Mouse (Mus musculus) heart, embryonic 11.5 days (tissue): ENCODE data around the gene Ttc22. TPM values are rescaled to one million over a fixed set of nuclear protein-coding genes. Genes with fewer than 3 reads are reported as not detected.
A peak's percentile ranks its signal among the peaks of the same experiment; 100 is the strongest.

Experiments used
- ATAC-seq: fragments of 200-750 bp; cut with Nextera tagmentation; replicated peaks from 2 replicates; pipeline ENCODE4 v1.8.0; 2017; ENCODE audit warnings: moderate library complexity; ENCODE audit not compliant: insufficient number of reproducible peaks, low FRiP score, low TSS enrichment
- H3K27ac ChIP-seq: fragments of 300-500 bp; sonication (generic); 2 replicates; pipeline ENCODE4 v1.5.1; 2014; ENCODE audit warnings: mild to moderate bottlenecking, low read depth, low read length
- H3K27me3 ChIP-seq: fragments of 300-500 bp; sonication (generic); 2 replicates; pipeline ENCODE4 v1.6.1; 2014; ENCODE audit warnings: mild to moderate bottlenecking, low read length, mixed read lengths; ENCODE audit not compliant: control insufficient read depth, insufficient read depth
- H3K36me3 ChIP-seq: fragments of 300-500 bp; sonication (generic); 2 replicates; pipeline ENCODE4 v1.6.1; 2014; ENCODE audit warnings: mild to moderate bottlenecking, low read length, moderate library complexity, mixed read lengths; ENCODE audit not compliant: control insufficient read depth, insufficient read depth
- H3K4me1 ChIP-seq: fragments of 300-500 bp; sonication (generic); 2 replicates; pipeline ENCODE4 v1.6.1; 2014; ENCODE audit warnings: low read length; ENCODE audit not compliant: control insufficient read depth, insufficient read depth
- H3K4me2 ChIP-seq: fragments of 300-500 bp; sonication (generic); 2 replicates; pipeline ENCODE4 v1.6.1; 2014; ENCODE audit warnings: mild to moderate bottlenecking, moderate library complexity
- H3K4me3 ChIP-seq: fragments of 300-500 bp; sonication (generic); 2 replicates; pipeline ENCODE4 v1.5.1; 2014; ENCODE audit warnings: low read depth, low read length
- H3K9ac ChIP-seq: fragments of 300-500 bp; sonication (generic); 2 replicates; pipeline ENCODE4 v1.6.1; 2014; ENCODE audit warnings: mild to moderate bottlenecking, low read depth, low read length, moderate library complexity
- H3K9me3 ChIP-seq: fragments of 300-500 bp; sonication (generic); replicated peaks from 2 replicates; pipeline ENCODE4 v1.6.1; 2016; ENCODE audit warnings: low read length; ENCODE audit not compliant: control insufficient read depth
- WGBS: fragments of 180-500 bp; shearing (Covaris S2); extraction: QIAGEN DNeasy Blood & Tissue Kit; methylation state at CpG from one replicate; pipeline ENCODE4 v1.1.7; 2014; ENCODE audit not compliant: insufficient replicate concordance; 5-methylcytosine and 5-hydroxymethylcytosine counted together
- polyA plus RNA-seq: library from polyadenylated mRNA; unstranded; fragments of >200 nt; fragmentation: Nextera tagmentation; extraction: Ambion mirVana; gene quantifications from 2 replicates; pipeline ENCODE4 v1.2.1, GENCODE M21; 2014

Ttc22 gene
- polyA plus RNA-seq, 1 experiment from 2014 or later = 0.43 TPM

GRCm38 (mm10) chr4:106607905-106608304, 14.3 kb upstream of the Ttc22 start:
- no peak for ATAC-seq
- Histone ChIP-seq H3K27ac (no peak overlapping the region), H3K27me3 (0 out of 2 replicates have a peak, but pooled peaks cover 3% of the 10 kb centered on the region), H3K36me3 (no peaks in the 10 kb centered on the region), H3K4me2 (no peak overlapping the region), H3K9ac (no peak overlapping the region), H3K4me1 (0 out of 2 replicates have a peak, but pooled peaks cover 4% of the 10 kb centered on the region), H3K4me3 (no peak overlapping the region), H3K9me3 (no peaks in the 10 kb centered on the region)
- WGBS = 80% methylated on average over 1 of the region's 1 CpGs

GRCm38 (mm10) chr4:106613105-106613504, 9.1 kb upstream of the Ttc22 start:
- H3K9me3 ChIP-seq = no peaks in the 10 kb centered on the region
- WGBS = 74% methylated on average over 8 of the region's 8 CpGs
- no peak overlapping the region for H3K9ac ChIP-seq
- H3K4me2 ChIP-seq = no peak overlapping the region; the same call in none of the 2 replicates
- H3K4me3 ChIP-seq = no peak overlapping the region
- H3K4me1 ChIP-seq = no peaks in the 10 kb centered on the region; the same call in 1 of the 2 replicates
- no peak overlapping the region for H3K27ac ChIP-seq
- no peaks in the 10 kb centered on the region for H3K36me3 ChIP-seq
- ATAC-seq = peak; percentile 72; the same call in 1 of the 2 replicates
- H3K27me3 ChIP-seq = peaks cover 13% of the 10 kb centered on the region

- Histone ChIP-seq H3K9ac (no peak overlapping the region), H3K9me3 (no peaks in the 10 kb centered on the region), H3K36me3 (no peaks in the 10 kb centered on the region), H3K4me3 (no peak overlapping the region), H3K27ac (peak overlapping the region; percentile 43; the same call in 1 of the 2 replicates), H3K27me3 (peaks cover 13% of the 10 kb centered on the region), H3K4me2 (no peak overlapping the region; the same call in 1 of the 2 replicates), H3K4me1 (no peaks in the 10 kb centered on the region; the same call in 1 of the 2 replicates)
- 62% methylated on average over 3 of the region's 3 CpGs for WGBS
- peak; percentile 82 for ATAC-seq
Measured at GRCm38 (mm10) chr4:106613560-106613959, 8.7 kb upstream of the Ttc22 start.

GRCm38 (mm10) chr4:106614180-106614797, 7.9 kb upstream of the Ttc22 start:
- no peaks in the 10 kb centered on the region; the same call in 1 of the 2 replicates for H3K4me1 ChIP-seq
- 0 out of 2 replicates have a peak, but pooled peaks have one; percentile 24 for ATAC-seq
- no peaks in the 10 kb centered on the region for H3K9me3 ChIP-seq
- H3K4me2 ChIP-seq = peak overlapping the region; percentile 1; the same call in 1 of the 2 replicates
- no peak overlapping the region for H3K9ac ChIP-seq
- peaks cover 13% of the 10 kb centered on the region for H3K27me3 ChIP-seq
- H3K27ac ChIP-seq = peak overlapping the region; percentile 43; the same call in 1 of the 2 replicates
- H3K4me3 ChIP-seq = no peak overlapping the region
- 43% methylated on average over 7 of the region's 7 CpGs for WGBS
- H3K36me3 ChIP-seq = no peaks in the 10 kb centered on the region

- Histone ChIP-seq H3K4me1 (no peaks in the 10 kb centered on the region; the same call in 1 of the 2 replicates), H3K36me3 (no peaks in the 10 kb centered on the region), H3K27me3 (peaks cover 13% of the 10 kb centered on the region), H3K9ac (no peak overlapping the region), H3K9me3 (no peaks in the 10 kb centered on the region), H3K4me3 (no peak overlapping the region), H3K4me2 (no peak overlapping the region), H3K27ac (no peak overlapping the region)
- no peak for ATAC-seq
- 78% methylated on average over 9 of the region's 9 CpGs for WGBS
Measured at GRCm38 (mm10) chr4:106614881-106615280, 7.4 kb upstream of the Ttc22 start.

- Histone ChIP-seq H3K4me2 (no peak overlapping the region), H3K36me3 (no peaks in the 10 kb centered on the region), H3K27ac (no peak overlapping the region), H3K4me3 (no peak overlapping the region), H3K4me1 (no peaks in the 10 kb centered on the region; the same call in 1 of the 2 replicates), H3K27me3 (peaks cover 15% of the 10 kb centered on the region), H3K9ac (no peak overlapping the region), H3K9me3 (no peaks in the 10 kb centered on the region)
- ATAC-seq = peak; percentile 6; the same call in 1 of the 2 replicates
- 68% methylated on average over 12 of the region's 12 CpGs for WGBS
Measured at GRCm38 (mm10) chr4:106615637-106616036, 6.6 kb upstream of the Ttc22 start.

GRCm38 (mm10) chr4:106617056-106617455, 5.2 kb upstream of the Ttc22 start, which contains the start of gene Lexm:
Gene Lexm (minus strand): TSS chr4:106617241.
- Histone ChIP-seq H3K27me3 (peaks cover 24% of the 10 kb centered on the region), H3K9ac (no peak within 1 kb of the TSS), H3K9me3 (no peaks in the 10 kb centered on the region), H3K4me2 (peak within 1 kb of the TSS; percentile 55), H3K36me3 (no peaks in the 10 kb centered on the region), H3K4me3 (no peak within 1 kb of the TSS), H3K27ac (no peak within 1 kb of the TSS), H3K4me1 (no peaks in the 10 kb centered on the region; the same call in 1 of the 2 replicates)
- WGBS = under 1% methylated on average over 19 of the region's 19 CpGs
- no peak for ATAC-seq

- Histone ChIP-seq H3K27ac (no peak overlapping the region), H3K4me1 (no peaks in the 10 kb centered on the region; the same call in 1 of the 2 replicates), H3K36me3 (no peaks in the 10 kb centered on the region), H3K9me3 (no peaks in the 10 kb centered on the region), H3K4me3 (no peak overlapping the region), H3K9ac (no peak overlapping the region), H3K27me3 (peaks cover 42% of the 10 kb centered on the region), H3K4me2 (no peak overlapping the region)
- ATAC-seq = no peak
- 88% methylated on average over 4 of the region's 4 CpGs for WGBS
Measured at GRCm38 (mm10) chr4:106618898-106619297, 3.3 kb upstream of the Ttc22 start.
